Mouse (Mus musculus): ENCODE data around the gene Syt7. TPM values are rescaled to one million over a fixed set of nuclear protein-coding genes. Genes with fewer than 3 reads are reported as not detected.

Gene Syt7
- polyA plus RNA-seq, 1 experiment from 2014 or later, result 2.3 TPM

DNA sequence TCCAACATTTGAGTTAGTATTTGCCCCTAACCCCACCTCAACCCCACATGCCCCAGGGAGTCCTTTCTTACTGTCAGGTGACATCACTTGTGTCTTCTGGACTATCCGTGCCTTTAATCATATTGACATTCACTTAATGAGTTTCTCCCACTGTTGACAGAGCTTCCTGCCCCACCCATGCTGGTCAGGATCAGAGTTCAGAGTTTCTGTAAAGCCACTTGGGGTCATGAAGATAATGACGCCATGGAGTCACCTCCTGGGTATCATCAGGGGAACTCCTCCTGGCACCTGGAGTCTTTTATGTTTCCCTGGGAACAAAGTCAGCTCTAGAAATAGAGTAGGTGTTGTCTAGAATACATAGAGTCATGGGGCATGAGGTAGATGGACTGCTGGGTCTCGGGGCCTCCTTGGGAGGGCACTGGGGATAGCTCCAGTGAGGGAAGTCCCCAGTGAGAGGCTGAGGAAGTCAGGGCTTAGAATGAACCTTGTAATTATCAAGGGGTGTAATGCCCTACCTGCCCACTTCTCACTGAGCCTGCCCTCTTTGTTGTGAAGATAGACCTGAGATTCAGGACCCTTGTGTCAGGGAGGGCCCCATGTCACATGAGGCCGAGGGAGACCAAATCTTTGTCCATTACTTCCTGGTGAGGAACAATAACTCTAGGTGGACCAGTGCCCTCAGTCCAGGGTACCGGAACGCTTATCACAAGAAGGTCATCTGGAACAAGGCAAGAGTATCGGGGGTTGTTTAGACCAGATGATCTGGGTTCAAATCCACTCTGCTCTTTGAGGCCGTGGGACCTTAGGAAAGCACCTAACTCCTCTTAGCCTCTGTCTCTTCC lies 29.6 kb upstream of the Syt7 start:
- H3K4me1 ChIP-seq, result peaks cover 32% of the 10 kb centered on the region
- WGBS, result 78% methylated on average over 8 of the region's 8 CpGs
- peaks cover 33% of the 10 kb centered on the region for H3K27me3 ChIP-seq
- H3K9ac ChIP-seq, result no peak overlapping the region
- ATAC-seq (replicated peaks; ENCODE audit: low FRiP score), result no peak
- H3K9me3 ChIP-seq (replicated peaks), result no peaks in the 10 kb centered on the region
- no peak overlapping the region for H3K27ac ChIP-seq
- no peaks in the 10 kb centered on the region for H3K36me3 ChIP-seq
- H3K4me2 ChIP-seq, result no peak overlapping the region
- no peak overlapping the region for H3K4me3 ChIP-seq (replicated peaks)

- 35% methylated on average over 6 of the region's 6 CpGs for WGBS
- Histone ChIP-seq H3K27ac (no peak overlapping the region; the same call in 1 of the 2 replicates), H3K4me2 (0 out of 2 replicates have a peak overlapping the region, but pooled peaks have one; percentile 1), H3K36me3 (no peaks in the 10 kb centered on the region), H3K9me3 (replicated peaks) (no peaks in the 10 kb centered on the region), H3K27me3 (peaks cover 34% of the 10 kb centered on the region), H3K4me1 (peaks cover 41% of the 10 kb centered on the region), H3K9ac (no peak overlapping the region), H3K4me3 (replicated peaks) (no peak overlapping the region)
- ATAC-seq (replicated peaks; ENCODE audit: low FRiP score), result peak; percentile 63
Measured at GRCm38 (mm10) chr19:10362473-10363129, 26.3 kb upstream of the Syt7 start.

DNA sequence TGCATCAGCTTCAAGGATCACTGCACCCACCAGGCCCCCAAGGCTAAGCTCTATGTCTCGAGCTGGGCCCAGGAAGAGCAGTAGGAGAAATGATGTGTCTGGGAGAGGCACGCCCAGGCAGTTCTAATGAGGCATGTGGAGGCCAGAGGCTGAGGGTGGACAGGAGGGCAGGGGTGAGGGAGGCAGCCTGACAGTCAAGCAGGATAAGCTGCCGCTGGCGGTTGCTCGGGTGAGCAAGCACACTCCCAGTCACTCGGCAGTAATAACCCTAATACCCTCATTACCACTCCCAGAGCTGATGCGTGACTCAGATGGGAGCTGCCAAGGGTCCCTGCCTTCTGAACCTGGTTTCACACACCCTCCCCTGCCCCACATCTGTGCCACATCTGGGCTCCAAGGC lies 25.0 kb upstream of the Syt7 start:
- Histone ChIP-seq H3K27me3 (peaks cover 41% of the 10 kb centered on the region), H3K9me3 (replicated peaks) (no peaks in the 10 kb centered on the region), H3K4me3 (replicated peaks) (no peak overlapping the region), H3K27ac (no peak overlapping the region), H3K4me1 (peaks cover 41% of the 10 kb centered on the region), H3K36me3 (no peaks in the 10 kb centered on the region), H3K4me2 (no peak overlapping the region), H3K9ac (no peak overlapping the region)
- WGBS, result 4% methylated on average over 7 of the region's 7 CpGs
- ATAC-seq (replicated peaks; ENCODE audit: low FRiP score), result peak; percentile 76

- no peak overlapping the region for H3K4me3 ChIP-seq (replicated peaks)
- no peaks in the 10 kb centered on the region for H3K36me3 ChIP-seq
- no peaks in the 10 kb centered on the region for H3K9me3 ChIP-seq (replicated peaks)
- peaks cover 45% of the 10 kb centered on the region for H3K4me1 ChIP-seq
- ATAC-seq (replicated peaks; ENCODE audit: low FRiP score), result no peak
- no peak overlapping the region for H3K27ac ChIP-seq
- WGBS, result 25% methylated on average over 3 of the region's 3 CpGs
- H3K9ac ChIP-seq, result no peak overlapping the region
- no peak overlapping the region for H3K4me2 ChIP-seq
- H3K27me3 ChIP-seq, result peaks cover 49% of the 10 kb centered on the region
Measured at GRCm38 (mm10) chr19:10366116-10366845, 22.6 kb upstream of the Syt7 start.

GRCm38 (mm10) chr19:10367802-10368201 lies 21.1 kb upstream of the Syt7 start:
- no peak for ATAC-seq (replicated peaks; ENCODE audit: low FRiP score)
- Histone ChIP-seq H3K27ac (no peak overlapping the region), H3K4me2 (no peak overlapping the region), H3K4me1 (peaks cover 36% of the 10 kb centered on the region), H3K4me3 (replicated peaks) (no peak overlapping the region), H3K9me3 (replicated peaks) (no peaks in the 10 kb centered on the region), H3K9ac (no peak overlapping the region), H3K36me3 (no peaks in the 10 kb centered on the region), H3K27me3 (peaks cover 41% of the 10 kb centered on the region)
- 88% methylated on average over 7 of the region's 7 CpGs for WGBS

DNA sequence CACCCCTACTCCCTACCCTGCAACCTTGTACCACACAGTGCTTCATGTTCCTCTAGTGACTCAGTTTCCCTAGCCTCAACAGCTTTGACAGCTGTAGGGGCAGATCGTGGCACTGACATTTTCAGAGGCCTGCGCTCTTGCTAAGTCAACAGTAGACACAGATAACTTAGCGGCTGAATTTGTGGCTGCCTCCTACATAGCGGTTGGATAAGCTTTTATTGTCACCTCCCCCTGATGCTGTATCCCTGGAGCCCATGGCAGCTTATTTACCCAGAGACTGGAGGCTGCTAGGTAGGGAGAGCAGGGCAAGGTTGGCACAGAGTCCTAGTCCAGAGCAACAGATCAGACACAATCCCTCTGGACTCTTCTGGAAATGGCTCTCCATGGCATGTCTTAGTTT lies 19.0 kb upstream of the Syt7 start:
- 52% methylated on average over 4 of the region's 4 CpGs for WGBS
- Histone ChIP-seq H3K4me3 (replicated peaks) (no peak overlapping the region), H3K27me3 (peaks cover 45% of the 10 kb centered on the region), H3K9me3 (replicated peaks) (no peaks in the 10 kb centered on the region), H3K4me1 (peaks cover 16% of the 10 kb centered on the region), H3K9ac (no peak overlapping the region), H3K4me2 (no peak overlapping the region), H3K27ac (no peak overlapping the region), H3K36me3 (no peaks in the 10 kb centered on the region)
- no peak for ATAC-seq (replicated peaks; ENCODE audit: low FRiP score)

- no peaks in the 10 kb centered on the region for H3K36me3 ChIP-seq
- no peak for ATAC-seq (replicated peaks; ENCODE audit: low FRiP score)
- H3K27me3 ChIP-seq, result peaks cover 34% of the 10 kb centered on the region
- H3K4me3 ChIP-seq (replicated peaks), result no peak overlapping the region
- H3K4me2 ChIP-seq, result no peak overlapping the region
- 61% methylated on average over 1 of the region's 1 CpGs for WGBS
- H3K9me3 ChIP-seq (replicated peaks), result no peaks in the 10 kb centered on the region
- H3K4me1 ChIP-seq, result peaks cover 10% of the 10 kb centered on the region
- no peak overlapping the region for H3K27ac ChIP-seq
- H3K9ac ChIP-seq, result no peak overlapping the region
Measured at GRCm38 (mm10) chr19:10373191-10373590, 15.7 kb upstream of the Syt7 start.

DNA sequence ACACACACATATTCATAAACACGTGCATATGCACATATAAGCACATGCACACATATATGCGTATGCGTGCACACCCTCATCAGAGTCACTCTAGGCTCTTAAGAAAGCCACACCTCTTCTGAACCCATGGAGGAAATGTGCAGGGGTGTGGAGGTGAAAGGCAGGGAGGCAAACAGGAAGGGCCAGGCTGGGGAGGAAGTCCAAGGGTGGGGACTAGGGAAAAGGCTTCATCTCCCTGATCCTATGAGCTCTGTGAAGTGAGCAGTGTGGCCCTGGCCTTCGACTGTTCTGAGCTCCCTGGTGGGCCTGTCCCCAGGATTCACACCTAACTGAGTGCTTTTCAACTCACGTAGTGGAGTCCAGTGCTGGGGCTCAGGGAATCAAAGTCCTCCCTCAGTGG lies 13.6 kb upstream of the Syt7 start:
- no peak overlapping the region for H3K4me2 ChIP-seq
- H3K27ac ChIP-seq, result no peak overlapping the region
- H3K4me1 ChIP-seq, result peaks cover 7% of the 10 kb centered on the region
- no peak overlapping the region for H3K4me3 ChIP-seq (replicated peaks)
- H3K27me3 ChIP-seq, result peaks cover 24% of the 10 kb centered on the region
- ATAC-seq (replicated peaks; ENCODE audit: low FRiP score), result no peak
- H3K9me3 ChIP-seq (replicated peaks), result no peaks in the 10 kb centered on the region
- WGBS, result 57% methylated on average over 5 of the region's 5 CpGs
- H3K36me3 ChIP-seq, result no peaks in the 10 kb centered on the region
- H3K9ac ChIP-seq, result no peak overlapping the region

- ATAC-seq (replicated peaks; ENCODE audit: low FRiP score), result no peak
- 75% methylated on average over 5 of the region's 5 CpGs for WGBS
- Histone ChIP-seq H3K27me3 (peaks cover 41% of the 10 kb centered on the region), H3K4me1 (peaks cover 17% of the 10 kb centered on the region), H3K4me3 (replicated peaks) (no peak overlapping the region), H3K9ac (no peak overlapping the region), H3K36me3 (no peaks in the 10 kb centered on the region), H3K4me2 (no peak overlapping the region), H3K27ac (no peak overlapping the region), H3K9me3 (replicated peaks) (no peaks in the 10 kb centered on the region)
Measured at GRCm38 (mm10) chr19:10379978-10380377, 8.9 kb upstream of the Syt7 start.

GRCm38 (mm10) chr19:10387660-10388059 lies 1.2 kb upstream of the Syt7 start:
- WGBS, result 72% methylated on average over 5 of the region's 5 CpGs
- Histone ChIP-seq H3K36me3 (no peaks in the 10 kb centered on the region), H3K9ac (no peak overlapping the region), H3K27me3 (peaks cover 63% of the 10 kb centered on the region), H3K9me3 (replicated peaks) (no peaks in the 10 kb centered on the region), H3K4me1 (peaks cover 26% of the 10 kb centered on the region), H3K4me2 (no peak overlapping the region), H3K4me3 (replicated peaks) (no peak overlapping the region), H3K27ac (no peak overlapping the region)
- no peak for ATAC-seq (replicated peaks; ENCODE audit: low FRiP score)

DNA sequence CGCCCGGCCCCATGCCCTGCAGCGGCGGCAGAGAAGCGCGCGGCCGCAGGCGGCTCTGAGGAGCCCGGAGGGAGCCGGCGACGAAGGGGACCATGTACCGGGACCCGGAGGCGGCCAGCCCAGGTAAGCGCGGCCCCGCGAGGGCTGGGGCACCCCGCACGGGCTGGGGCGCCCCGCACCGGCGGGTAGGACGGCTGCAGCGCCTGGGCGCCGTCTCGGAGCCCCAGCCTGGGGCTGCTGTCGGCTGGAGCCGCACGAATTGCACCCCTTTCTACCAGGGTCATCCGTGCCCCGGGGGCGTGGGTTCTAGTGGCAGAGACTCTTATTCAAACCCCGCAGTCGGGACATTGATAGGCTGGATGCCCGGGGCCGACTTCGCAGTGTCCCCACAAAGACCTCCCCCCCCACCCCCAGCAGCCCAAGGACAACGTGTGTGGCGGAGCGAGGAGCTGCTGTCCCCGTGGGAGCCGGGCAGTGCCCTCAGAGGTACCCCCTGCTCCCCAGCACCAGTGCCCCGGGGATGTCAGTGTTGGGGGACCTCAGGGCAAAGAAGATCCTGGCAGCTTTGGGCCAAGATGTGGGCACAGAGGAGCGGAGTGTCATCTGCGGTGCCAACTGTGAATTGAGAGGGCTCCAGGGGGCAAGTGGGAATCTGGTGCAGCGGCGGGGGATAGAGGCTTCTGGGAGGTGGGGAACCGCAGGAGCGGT lies 655 bp downstream of the Syt7 start:
- Histone ChIP-seq H3K4me3 (replicated peaks) (peak overlapping the region; percentile 63), H3K27ac (no peak overlapping the region), H3K4me2 (peak overlapping the region; percentile 92), H3K36me3 (no peaks in the 10 kb centered on the region), H3K4me1 (peaks cover 26% of the 10 kb centered on the region), H3K9me3 (replicated peaks) (no peaks in the 10 kb centered on the region), H3K27me3 (peaks cover 48% of the 10 kb centered on the region), H3K9ac (peak overlapping the region; percentile 57)
- ATAC-seq (replicated peaks; ENCODE audit: low FRiP score), result peak; percentile 61
- 1% methylated on average over 45 of the region's 54 CpGs for WGBS

All from kidney, embryonic 15.5 days (tissue).